Comparison of ENCODE assay signal across 15 mouse cellular contexts in the genomic region with DNA sequence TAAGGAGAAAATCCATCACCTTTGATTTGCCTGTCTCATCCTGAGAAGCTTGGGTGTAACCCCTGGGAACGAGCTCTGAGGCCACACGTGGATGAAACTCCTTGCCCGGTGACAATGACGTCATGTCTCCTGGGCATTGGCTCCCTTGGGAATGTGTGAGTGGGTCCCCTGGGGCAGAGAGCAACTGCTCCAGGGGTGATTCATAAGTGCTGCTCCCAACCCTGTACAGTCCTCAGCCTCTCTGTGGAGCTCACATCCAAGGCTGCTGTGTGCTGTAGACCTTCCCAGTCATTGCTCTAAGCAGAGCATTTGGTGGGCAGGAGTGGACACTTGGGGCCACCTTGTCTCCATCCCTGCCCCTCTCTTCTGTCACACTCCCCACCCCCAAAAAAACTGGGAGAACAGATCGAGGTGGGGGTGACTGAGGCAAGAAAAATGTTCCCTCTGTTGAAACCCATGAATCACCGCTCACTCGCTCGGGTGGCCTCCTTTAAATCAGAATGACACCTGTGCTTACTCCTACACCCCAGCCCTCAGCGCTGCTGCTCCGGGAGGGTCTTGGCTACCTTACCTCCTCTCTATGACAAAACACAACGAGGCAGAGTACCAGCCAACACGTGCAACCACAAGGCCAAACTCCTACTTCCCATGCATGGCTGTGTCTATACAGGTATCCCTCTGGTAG.
DNase-seq lines count a peak whose midpoint lies in the region; ATAC-seq and TF ChIP-seq lines count a peak whose summit lies in the region.
"Had no signal": no experiment of that assay in that cellular context is flagged by ENCODE, and none has a peak within 500 bp of the region (broad histone marks: within the 10 kb centered on the region; RNA-seq: fewer than 3 reads in every experiment).

No protein-coding gene starts in this region.

- no peaks in the 10 kb centered on the region for H3K27me3 ChIP-seq in kidney, postnatal 0 days (ENCODE audit: insufficient read depth, low read length)
- no peaks in the 10 kb centered on the region for H3K27me3 ChIP-seq in kidney, adult 2 months (replicated peaks; ENCODE audit: control insufficient read depth, insufficient read depth, low read length)
- H3K27me3 ChIP-seq: forebrain, embryonic 13.5 days had no signal

- peak; percentile 48; the same call in 1 of the 2 replicates for ATAC-seq in kidney, postnatal 0 days (replicated peaks; ENCODE audit: low FRiP score, low read depth)
- ATAC-seq: forebrain, embryonic 13.5 days had no signal

- H3K9ac ChIP-seq in kidney, postnatal 0 days (ENCODE audit: low read depth, low read length), result no peak overlapping the region
- H3K9ac ChIP-seq: forebrain, embryonic 13.5 days had no signal

- no peak for TF ChIP-seq POLR2A in kidney, adult 2 months (IDR thresholded peaks at IDR 0.05; ENCODE audit: low read depth, low read length)

- H3K9me3 ChIP-seq in kidney, postnatal 0 days (replicated peaks; ENCODE audit: low read length), result no peaks in the 10 kb centered on the region
- H3K9me3 ChIP-seq: forebrain, embryonic 13.5 days; hindbrain, embryonic 10.5 days had no signal

- WGBS in kidney, postnatal 0 days, result 31% methylated on average over 12 of the region's 12 CpGs
- WGBS in kidney, adult 2 months, result 66% methylated on average over 12 of the region's 12 CpGs

- no peak for DNase-seq in kidney, postnatal 0 days (ENCODE audit: low spot score)
- DNase-seq in kidney, adult 2 months, result no peak
- peak; percentile 11 for DNase-seq in B cell, adult 2 months
- DNase-seq in adrenal gland, adult 8-10 months, result peak; percentile 38
- DNase-seq in layer of hippocampus, adult 9-11 months, result peak; percentile 68
- DNase-seq in heart, postnatal 25 days (ENCODE audit: low spot score), result no peak
- no peak for DNase-seq in adipocyte (ENCODE audit: low spot score)
- DNase-seq in gastrocnemius, adult 2 months, result no peak
- DNase-seq: cerebellum, postnatal 36 days; gastrocnemius, postnatal 10 days; kidney, adult 18-20 months; spleen, adult 18-20 months had no signal

- intact Hi-C loops in heart, postnatal 25 days (cut with DNase I), result no loop called here
- intact Hi-C loops in gastrocnemius, adult 2 months (cut with DNase I), result no loop called here

- no peak overlapping the region for H3K4me3 ChIP-seq in kidney, postnatal 0 days (replicated peaks; ENCODE audit: low read depth, low read length)
- no peak overlapping the region for H3K4me3 ChIP-seq in kidney, adult 2 months (ENCODE audit: insufficient read depth, low read depth, low read length)
- no peak overlapping the region for H3K4me3 ChIP-seq in gastrocnemius, adult 2 months
- H3K4me3 ChIP-seq: forebrain, embryonic 13.5 days; hindbrain, embryonic 10.5 days had no signal

- peaks cover 28% of the 10 kb centered on the region; the same call in 1 of the 2 replicates for H3K4me1 ChIP-seq in kidney, postnatal 0 days (replicated peaks; ENCODE audit: insufficient read depth, low read length)
- no peaks in the 10 kb centered on the region for H3K4me1 ChIP-seq in kidney, adult 2 months (ENCODE audit: control insufficient read depth, insufficient read depth, low read length)

- H3K36me3 ChIP-seq in kidney, postnatal 0 days (ENCODE audit: insufficient read depth, low read length), result no peaks in the 10 kb centered on the region
- no peaks in the 10 kb centered on the region for H3K36me3 ChIP-seq in kidney, adult 2 months (ENCODE audit: control insufficient read depth, insufficient read depth, low read length)
- H3K36me3 ChIP-seq: hindbrain, embryonic 10.5 days had no signal

- no peak for TF ChIP-seq CTCF in kidney, postnatal 0 days (IDR thresholded peaks at IDR 0.05; ENCODE audit: low read depth)
- no peak for TF ChIP-seq CTCF in kidney, adult 2 months (conservative IDR thresholded peaks at IDR 0.05; ENCODE audit: insufficient read depth, insufficient read length, low read depth, low read length)
- TF ChIP-seq CTCF in gastrocnemius, adult 2 months (IDR thresholded peaks at IDR 0.05), result no peak

- no peak overlapping the region for H3K4me2 ChIP-seq in kidney, postnatal 0 days (ENCODE audit: low read length)
- H3K4me2 ChIP-seq: forebrain, embryonic 13.5 days; heart, embryonic 11.5 days had no signal

- H3K27ac ChIP-seq in kidney, postnatal 0 days, result no peak overlapping the region
- no peak overlapping the region for H3K27ac ChIP-seq in kidney, adult 2 months (ENCODE audit: insufficient read depth, low read depth, low read length)
- no peak overlapping the region for H3K27ac ChIP-seq in gastrocnemius, adult 2 months
- H3K27ac ChIP-seq: forebrain, embryonic 13.5 days; hindbrain, embryonic 10.5 days had no signal

Comparison
In these comparisons a context has a peak if more than half of its experiments do, and no peak if none do; other contexts are left out.
1. DNase-seq: peak in B cell, adult 2 months (2 of 2), adrenal gland, adult 8-10 months (single experiment) and layer of hippocampus, adult 9-11 months (single experiment); none in kidney, postnatal 0 days (single experiment), kidney, adult 2 months (single experiment), heart, postnatal 25 days (single experiment), adipocyte (single experiment) and gastrocnemius, adult 2 months (single experiment).